Mouse (Mus musculus): ENCODE results near the gene Ralgapa2. TPM values are rescaled to one million over a fixed set of nuclear protein-coding genes. Genes with fewer than 3 reads are reported as not detected.
A peak's percentile ranks its signal among the peaks of the same experiment; 100 is the strongest.

Gene Ralgapa2
- total RNA-seq, 2 experiments from 2014 or later: 7.0 to 8.2 TPM

DNA sequence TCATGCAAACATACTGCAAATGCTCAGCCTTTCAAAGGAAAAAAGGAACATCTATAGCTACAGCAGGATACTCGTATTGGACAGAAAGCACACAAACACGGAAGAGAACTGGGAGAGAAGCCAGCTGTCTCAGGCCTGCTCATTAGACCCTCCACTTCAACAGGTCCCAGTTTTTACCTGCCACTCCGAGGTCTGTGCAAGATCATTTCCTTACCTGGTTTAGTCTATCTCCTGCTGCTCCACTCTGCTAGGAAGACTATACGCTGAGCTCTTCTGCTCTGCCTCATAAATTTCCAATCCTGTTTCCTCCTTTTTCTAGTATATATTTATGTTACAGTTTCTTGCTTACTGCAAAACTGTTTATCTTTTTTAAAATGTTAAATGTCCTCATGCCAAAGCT lies 70.4 kb downstream of the Ralgapa2 start:
- no peak for DNase-seq (ENCODE audit: low spot score in 2 of 2)

GRCm38 (mm10) chr2:146428751-146429150 lies 83.4 kb downstream of the Ralgapa2 start:
- DNase-seq (ENCODE audit: low spot score in 2 of 2): no peak

- no peak for DNase-seq (ENCODE audit: low spot score in 2 of 2)
Observed at GRCm38 (mm10) chr2:146427380-146427779, 84.8 kb downstream of the Ralgapa2 start.

- no peak for DNase-seq (ENCODE audit: low spot score in 2 of 2)
Observed at GRCm38 (mm10) chr2:146426321-146426720, 85.8 kb downstream of the Ralgapa2 start.

- no peak for DNase-seq (ENCODE audit: low spot score in 2 of 2)
Observed at GRCm38 (mm10) chr2:146425235-146425634, 86.9 kb downstream of the Ralgapa2 start.

DNA sequence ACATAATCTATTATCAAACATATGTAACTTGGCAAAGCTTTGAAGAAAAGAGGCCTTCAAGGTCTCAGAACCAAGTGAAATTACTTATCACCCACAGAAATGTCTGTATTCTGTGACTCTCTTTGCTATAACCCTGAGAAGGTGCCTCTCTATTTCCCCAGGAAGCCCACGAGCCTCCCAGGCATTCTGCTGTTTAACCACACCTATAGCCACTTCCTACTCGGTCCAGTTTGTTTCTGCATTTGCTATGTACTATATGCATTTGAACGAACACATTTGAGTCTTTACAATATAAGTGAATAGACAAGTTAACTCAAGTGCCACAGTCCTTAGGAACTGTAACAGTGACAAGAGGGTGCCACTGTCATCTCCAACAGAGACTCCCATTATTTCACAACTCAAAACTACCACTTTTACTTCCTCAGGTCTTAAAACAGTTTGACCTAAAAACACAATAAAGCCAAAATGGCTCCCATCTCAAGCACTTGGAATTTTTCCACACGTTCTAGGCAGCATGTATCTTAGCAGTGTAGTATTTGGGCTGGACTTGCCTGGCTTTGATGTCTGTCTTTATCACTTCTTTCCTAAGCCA lies 88.3 kb downstream of the Ralgapa2 start:
- no peak for DNase-seq (ENCODE audit: low spot score in 2 of 2)

DNA sequence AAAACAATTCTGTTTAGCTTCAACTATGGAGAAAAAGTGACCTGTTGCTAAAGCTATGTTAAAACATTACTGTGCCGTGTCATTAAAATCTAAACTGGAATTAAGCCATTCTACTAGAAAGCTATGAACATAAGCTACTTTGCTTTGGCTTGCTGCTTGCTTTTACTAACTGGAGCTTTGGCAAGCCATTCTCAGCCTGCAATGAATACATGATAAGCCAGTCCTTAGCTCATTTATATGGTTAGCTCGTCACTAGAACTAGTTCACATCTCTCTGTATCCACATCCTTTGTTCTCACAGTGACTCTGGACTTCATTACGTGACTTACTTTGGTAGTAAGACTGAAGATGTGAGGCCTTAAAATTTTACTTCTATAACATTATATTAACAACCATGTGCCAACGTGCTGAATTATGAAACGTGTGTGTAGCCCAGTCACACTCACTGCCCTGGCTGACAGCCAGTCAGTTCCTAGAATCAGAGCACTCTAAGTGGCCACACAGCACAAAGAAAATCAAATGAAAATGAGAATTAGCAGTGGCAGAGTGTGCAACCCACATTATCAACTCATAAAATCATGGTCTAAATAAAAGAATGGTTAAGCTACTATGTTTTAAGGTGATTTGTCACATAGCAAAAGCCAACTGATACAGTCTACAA lies 89.0 kb downstream of the Ralgapa2 start:
- DNase-seq (ENCODE audit: low spot score in 2 of 2): no peak

GRCm38 (mm10) chr2:146416283-146416682 lies 95.9 kb downstream of the Ralgapa2 start:
- no peak for DNase-seq (ENCODE audit: low spot score in 2 of 2)

GRCm38 (mm10) chr2:146414484-146415291 lies 97.5 kb downstream of the Ralgapa2 start:
- DNase-seq (ENCODE audit: low spot score in 2 of 2): peak; percentile 43 to 74

GRCm38 (mm10) chr2:146412733-146413132 lies 99.4 kb downstream of the Ralgapa2 start:
- DNase-seq (ENCODE audit: low spot score in 2 of 2): no peak

GRCm38 (mm10) chr2:146411904-146412303 lies 100.2 kb downstream of the Ralgapa2 start:
- no peak for DNase-seq (ENCODE audit: low spot score in 2 of 2)

- DNase-seq (ENCODE audit: low spot score in 2 of 2): no peak
Observed at GRCm38 (mm10) chr2:146407078-146407477, 105.1 kb downstream of the Ralgapa2 start.

- DNase-seq (ENCODE audit: low spot score in 2 of 2): no peak
Observed at GRCm38 (mm10) chr2:146401588-146401987, 110.6 kb downstream of the Ralgapa2 start.

GRCm38 (mm10) chr2:146400738-146401137 lies 111.4 kb downstream of the Ralgapa2 start:
- DNase-seq (ENCODE audit: low spot score in 2 of 2): no peak

- DNase-seq (ENCODE audit: low spot score in 2 of 2): no peak
Observed at GRCm38 (mm10) chr2:146398211-146398865, 113.8 kb downstream of the Ralgapa2 start.

DNA sequence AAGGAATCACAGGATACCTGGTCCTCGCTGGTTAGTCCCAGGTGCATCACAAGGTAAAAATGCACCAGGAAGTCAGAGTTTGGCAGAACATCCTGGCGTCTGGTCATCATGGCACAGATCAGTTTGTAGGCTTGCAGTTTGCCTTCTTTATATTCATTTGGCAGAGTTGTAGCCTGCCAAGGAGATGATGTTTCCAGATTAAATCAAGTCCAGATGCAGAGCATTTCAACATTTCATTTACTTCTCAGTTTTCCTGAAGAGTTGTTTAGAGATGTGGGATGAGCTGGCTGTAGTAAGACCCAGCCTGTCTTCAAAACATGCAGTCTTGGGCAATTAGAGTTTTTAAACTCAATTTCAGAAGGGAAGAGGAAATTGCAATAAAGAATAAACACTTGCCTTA lies 124.9 kb downstream of the Ralgapa2 start:
- DNase-seq (ENCODE audit: low spot score in 2 of 2): no peak

GRCm38 (mm10) chr2:146384582-146384981 lies 127.6 kb downstream of the Ralgapa2 start:
- no peak for DNase-seq (ENCODE audit: low spot score in 2 of 2)

GRCm38 (mm10) chr2:146376293-146376692 lies 135.9 kb downstream of the Ralgapa2 start:
- DNase-seq (ENCODE audit: low spot score in 2 of 2): no peak

DNA sequence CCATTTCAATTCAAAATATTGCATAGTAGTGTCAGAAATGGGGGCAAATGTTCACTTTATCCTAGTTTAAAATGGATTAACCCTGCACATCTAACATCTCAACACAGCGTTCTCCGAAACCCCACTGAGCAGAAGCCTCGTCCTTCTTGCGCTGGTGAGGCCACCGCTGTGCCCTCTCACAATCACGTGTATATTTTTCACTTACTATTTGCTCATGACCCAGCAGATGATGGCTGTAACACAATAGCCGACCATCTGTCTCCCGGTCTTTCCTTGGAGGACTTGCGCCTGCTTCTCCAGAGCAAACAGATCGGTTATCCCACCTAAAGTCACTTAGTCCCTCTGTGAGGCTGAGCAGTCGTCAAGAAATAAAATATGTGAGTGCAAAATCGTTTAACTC lies 146.0 kb downstream of the Ralgapa2 start:
- DNase-seq (ENCODE audit: low spot score in 2 of 2): no peak

- no peak for DNase-seq (ENCODE audit: low spot score in 2 of 2)
Observed at GRCm38 (mm10) chr2:146365368-146365983, 146.7 kb downstream of the Ralgapa2 start.

DNA sequence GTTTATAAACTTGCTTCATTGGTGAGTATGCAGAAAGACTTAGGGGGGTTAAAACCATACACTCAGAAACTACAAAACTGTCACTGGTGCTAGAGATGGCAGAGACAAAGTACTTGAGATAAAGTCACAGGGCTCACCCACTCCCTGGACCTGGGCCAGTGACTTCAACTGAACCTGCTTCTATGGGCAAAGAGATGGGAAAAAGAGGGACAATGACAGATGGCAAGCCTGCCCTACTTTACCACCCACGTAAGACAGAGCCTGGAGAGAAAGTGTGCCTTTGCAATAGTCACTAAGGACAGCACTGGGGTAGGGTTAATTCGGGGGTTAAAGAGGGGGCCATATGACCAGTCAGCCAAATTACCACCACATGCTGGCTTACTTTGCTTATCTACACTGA lies 148.7 kb downstream of the Ralgapa2 start:
- DNase-seq (ENCODE audit: low spot score in 2 of 2): no peak

Data from gastrocnemius, postnatal 4 days (tissue).